Mouse (Mus musculus) G1E-ER4 (cell line): Measurements from ENCODE around the gene Fancc. TPM values are rescaled to one million over a fixed set of nuclear protein-coding genes. Genes with fewer than 3 reads are reported as not detected.

ENCODE experiments used
- GATA1 ChIP-seq: IDR thresholded peaks from one replicate; pipeline ENCODE4 v1.8.0; 2012; ENCODE audit warnings: low read length, inconsistent platforms
- polyA plus RNA-seq: library from polyadenylated mRNA; stranded (reverse); fragments of >175 nt; gene quantifications from 2 replicates; pipeline ENCODE4 v1.2.3, GENCODE M21; 2012

Fancc gene
- polyA plus RNA-seq, 1 experiment: 4.3 TPM

GRCm38 (mm10) chr13:63236159-63236893 is 260.8 kb downstream of the Fancc start:
- TF ChIP-seq GATA1: no peak

- TF ChIP-seq GATA1: no peak
Measured at GRCm38 (mm10) chr13:63235551-63235950, 261.5 kb downstream of the Fancc start.

Other genes with a start within 250 kb of the Fancc start
- gene Ptch1, start 76.3 kb upstream of the Fancc start, polyA plus RNA-seq: 45.7 and 54.7 TPM in 2 replicates